Mouse (Mus musculus) forebrain, postnatal 0 days (tissue): Measurements from ENCODE around the gene Cdcp1. TPM values are rescaled to one million over a fixed set of nuclear protein-coding genes. Genes with fewer than 3 reads are reported as not detected.

Experiments
- ATAC-seq: fragments of 200-750 bp; cut with Nextera tagmentation; 2 replicates; pipeline ENCODE4 v1.8.0; 2017; ENCODE audit warnings: mild to moderate bottlenecking, moderate library complexity
- DNase-seq: peaks from one replicate; pipeline ENCODE4 v3.0.0-alpha.2; 2015
- H3K27ac ChIP-seq: fragments of 300-500 bp; sonication (generic); 2 replicates; pipeline ENCODE4 v1.5.1; 2014; ENCODE audit warnings: low read depth, mild to moderate bottlenecking, antibody characterized with exemption, low read length, moderate library complexity, mixed read lengths
- H3K27me3 ChIP-seq: fragments of 300-500 bp; sonication (generic); 2 replicates; pipeline ENCODE4 v1.6.1; 2014; ENCODE audit warnings: mild to moderate bottlenecking, low read length, mixed read lengths; ENCODE audit not compliant: insufficient read depth
- H3K36me3 ChIP-seq: fragments of 300-500 bp; sonication (generic); 2 replicates; pipeline ENCODE4 v1.6.1; 2014; ENCODE audit warnings: mild to moderate bottlenecking, moderate library complexity; ENCODE audit not compliant: insufficient read depth
- H3K4me1 ChIP-seq: fragments of 300-500 bp; sonication (generic); 2 replicates; pipeline ENCODE4 v1.6.1; 2014; ENCODE audit warnings: antibody characterized with exemption; ENCODE audit not compliant: insufficient read depth
- H3K4me2 ChIP-seq: fragments of 300-500 bp; sonication (generic); 2 replicates; pipeline ENCODE4 v1.6.1; 2014; ENCODE audit warnings: low read depth, mild to moderate bottlenecking, moderate library complexity
- H3K4me3 ChIP-seq: fragments of 300-500 bp; sonication (generic); 2 replicates; pipeline ENCODE4 v1.5.1; 2014; ENCODE audit warnings: low read depth, low read length, mixed read lengths
- H3K9ac ChIP-seq: fragments of 300-500 bp; sonication (generic); 2 replicates; pipeline ENCODE4 v1.6.1; 2014; ENCODE audit warnings: mild to moderate bottlenecking
- H3K9me3 ChIP-seq: fragments of 300-500 bp; sonication (generic); 2 replicates; pipeline ENCODE4 v1.6.1; 2016; ENCODE audit warnings: low read length
- CTCF ChIP-seq: sonication (generic); IDR thresholded peaks from 2 replicates; pipeline ENCODE4 v1.5.1; 2016; ENCODE audit warnings: antibody characterized with exemption, control low read depth, low read depth
- WGBS: fragments of 180-500 bp; shearing (Covaris S2); extraction: QIAGEN DNeasy Blood & Tissue Kit; methylation state at CpG from one replicate; pipeline ENCODE4 v1.1.7; 2014; 5-methylcytosine and 5-hydroxymethylcytosine counted together
- polyA plus RNA-seq: library from polyadenylated mRNA; unstranded; fragments of >200 nt; fragmentation: Nextera tagmentation; extraction: Ambion mirVana; gene quantifications from 2 replicates; pipeline ENCODE4 v1.2.1, GENCODE M21; 2015
- total RNA-seq: library from RNA; depleted of rRNA; stranded (reverse); fragments of >200 nt; gene quantifications from 2 replicates; pipeline ENCODE4 v1.2.3, GENCODE M21; 2014; rRNA removed

Cdcp1 gene
- total and polyA plus RNA-seq, 2 experiments from 2014 or later = 0.16 to 0.48 TPM

GRCm38 (mm10) chr9:123123017-123123416 is 92.8 kb downstream of the Cdcp1 start:
- no peak for TF ChIP-seq CTCF
- H3K4me2 ChIP-seq = no peak overlapping the region

More at GRCm38 (mm10) chr9:123123017-123123416, 92.8 kb downstream of the Cdcp1 start:
- H3K4me1 ChIP-seq = no peaks in the 10 kb centered on the region
- DNase-seq (no peak), ATAC-seq (no peak)
- H3K27ac ChIP-seq = no peak overlapping the region
- H3K9ac ChIP-seq = no peak overlapping the region
- 81% methylated on average over 3 of the region's 3 CpGs for WGBS
- peaks cover 59% of the 10 kb centered on the region for H3K36me3 ChIP-seq
- H3K27me3 ChIP-seq = no peaks in the 10 kb centered on the region
- no peaks in the 10 kb centered on the region for H3K9me3 ChIP-seq
- no peak overlapping the region for H3K4me3 ChIP-seq

Other genes starting within 250 kb of the Cdcp1 start
- 17.7 and 21.9 TPM in 2 replicates for gene Tmem42, start 194.7 kb downstream of the Cdcp1 start, total RNA-seq
- 33.6 and 38.3 TPM in 2 replicates for gene Tmem42, start 194.7 kb downstream of the Cdcp1 start, polyA plus RNA-seq
- gene Tgm4, start 181.3 kb downstream of the Cdcp1 start, total RNA-seq = 0.52 and 0.54 TPM in 2 replicates
- 0.46 and 0.48 TPM in 2 replicates for gene Tgm4, start 181.3 kb downstream of the Cdcp1 start, polyA plus RNA-seq
- gene Zdhhc3, start 102.8 kb downstream of the Cdcp1 start, total RNA-seq = 68.9 and 75.5 TPM in 2 replicates
- 75.7 and 85.3 TPM in 2 replicates for gene Zdhhc3, start 102.8 kb downstream of the Cdcp1 start, polyA plus RNA-seq
- 40.3 and 47.5 TPM in 2 replicates for gene Exosc7, start 102.8 kb downstream of the Cdcp1 start, total RNA-seq
- 64.1 and 65.0 TPM in 2 replicates for gene Exosc7, start 102.8 kb downstream of the Cdcp1 start, polyA plus RNA-seq
- gene Clec3b, start 65.1 kb downstream of the Cdcp1 start, total RNA-seq = 1.8 and 3.9 TPM in 2 replicates
- 1.6 TPM in 2 replicates for gene Clec3b, start 65.1 kb downstream of the Cdcp1 start, polyA plus RNA-seq
- 175 and 182 TPM in 2 replicates for gene Tmem158, start 44.7 kb upstream of the Cdcp1 start, total RNA-seq
- gene Tmem158, start 44.7 kb upstream of the Cdcp1 start, polyA plus RNA-seq = 103 and 113 TPM in 2 replicates
- gene Lars2, start 150.9 kb upstream of the Cdcp1 start, total RNA-seq = 83.3 and 174 TPM in 2 replicates
- gene Lars2, start 150.9 kb upstream of the Cdcp1 start, polyA plus RNA-seq = 876 and 957 TPM in 2 replicates